Mouse (Mus musculus) embryonic facial prominence, embryonic 14.5 days (tissue): Measurements from ENCODE around the gene Gm36864. TPM values are rescaled to one million over a fixed set of nuclear protein-coding genes. Genes with fewer than 3 reads are reported as not detected.

ENCODE experiments used
- ATAC-seq: fragments of 200-750 bp; cut with Nextera tagmentation; 2 replicates; pipeline ENCODE4 v1.8.0; 2017; ENCODE audit warnings: low read depth, moderate number of reproducible peaks, moderate TSS enrichment
- DNase-seq: peaks from one replicate; pipeline ENCODE4 v3.0.0-alpha.2; 2015; ENCODE audit warnings: low spot score
- H3K27ac ChIP-seq: fragments of 300-500 bp; sonication (generic); replicated peaks from 2 replicates; pipeline ENCODE4 v1.5.1; 2014; ENCODE audit warnings: low read depth, mild to moderate bottlenecking, low read length, moderate library complexity
- H3K27me3 ChIP-seq: fragments of 300-500 bp; sonication (generic); replicated peaks from 2 replicates; pipeline ENCODE4 v1.6.1; 2014; ENCODE audit warnings: low read length; ENCODE audit not compliant: control insufficient read depth, insufficient read depth
- H3K36me3 ChIP-seq: fragments of 300-500 bp; sonication (generic); 2 replicates; pipeline ENCODE4 v1.6.1; 2014; ENCODE audit warnings: low read length, mixed read lengths; ENCODE audit not compliant: control insufficient read depth, insufficient read depth
- H3K4me1 ChIP-seq: fragments of 300-500 bp; sonication (generic); 2 replicates; pipeline ENCODE4 v1.6.1; 2014; ENCODE audit warnings: antibody characterized with exemption, low read length; ENCODE audit not compliant: control insufficient read depth, insufficient read depth
- H3K4me2 ChIP-seq: fragments of 300-500 bp; sonication (generic); 2 replicates; pipeline ENCODE4 v1.6.1; 2014; ENCODE audit warnings: low read depth, mild to moderate bottlenecking, low read length, moderate library complexity, mixed read lengths
- H3K4me3 ChIP-seq: fragments of 300-500 bp; sonication (generic); 2 replicates; pipeline ENCODE4 v1.5.1; 2014; ENCODE audit warnings: low read depth, mild to moderate bottlenecking, low read length
- H3K9ac ChIP-seq: fragments of 300-500 bp; sonication (generic); 2 replicates; pipeline ENCODE4 v1.6.1; 2014; ENCODE audit warnings: low read depth, mild to moderate bottlenecking, low read length, moderate library complexity, mixed read lengths
- H3K9me3 ChIP-seq: fragments of 300-500 bp; sonication (generic); 2 replicates; pipeline ENCODE4 v1.6.1; 2016; ENCODE audit warnings: low read length; ENCODE audit not compliant: control insufficient read depth
- WGBS: fragments of 180-500 bp; shearing (Covaris S2); extraction: QIAGEN DNeasy Blood & Tissue Kit; methylation state at CpG from one replicate; pipeline ENCODE4 v1.1.7; 2014; 5-methylcytosine and 5-hydroxymethylcytosine counted together
- polyA plus RNA-seq: library from polyadenylated mRNA; unstranded; fragments of >200 nt; fragmentation: Nextera tagmentation; extraction: Ambion mirVana; gene quantifications from 2 replicates; pipeline ENCODE4 v1.2.1, GENCODE M21; 2014

The Gm36864 gene
- polyA plus RNA-seq, 1 experiment from 2014 or later, result not detected

DNA sequence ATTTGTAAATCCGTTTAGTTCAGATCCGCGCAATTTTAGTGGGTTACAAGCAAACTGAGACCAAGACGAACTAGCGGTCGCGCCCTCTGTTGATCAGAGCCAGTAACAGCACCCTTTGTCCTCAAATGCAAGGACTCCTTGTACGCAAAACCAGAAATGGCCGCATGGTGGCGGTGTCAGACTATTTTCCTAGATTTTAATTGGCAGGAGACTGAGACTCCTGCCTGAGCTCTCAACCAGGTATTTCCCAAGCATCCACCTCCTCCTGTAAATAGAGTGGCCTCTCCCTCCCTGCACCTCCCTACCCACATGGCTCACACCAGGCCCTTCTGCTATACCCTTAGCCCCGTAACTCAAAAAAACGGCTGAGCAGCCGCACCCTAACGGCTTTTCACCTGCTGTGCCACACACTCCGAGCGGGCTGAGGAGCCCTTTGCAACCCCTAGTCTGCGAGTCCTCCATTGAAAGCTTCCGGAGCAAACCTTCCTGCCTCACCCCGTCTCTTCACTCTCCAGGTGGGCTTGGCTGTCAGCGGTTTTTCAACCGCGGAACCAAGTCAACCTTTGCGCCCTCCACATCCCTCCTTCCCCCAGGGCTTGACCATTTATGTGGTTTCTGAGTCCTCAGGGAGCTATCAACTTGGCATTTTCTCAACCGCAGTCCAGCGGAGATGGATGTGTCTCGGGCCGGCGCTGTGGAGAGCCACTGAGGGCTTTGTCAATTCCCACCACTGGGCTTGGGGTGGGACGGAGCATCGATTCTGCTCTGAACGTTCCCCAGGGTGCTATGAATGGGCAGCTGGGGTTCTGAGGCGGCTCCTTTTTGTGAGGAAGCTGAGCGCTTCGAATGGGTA lies 27.0 kb downstream of the Gm36864 start:
- Histone ChIP-seq H3K36me3 (no peaks in the 10 kb centered on the region), H3K9ac (no peak overlapping the region), H3K27ac (no peak overlapping the region), H3K4me2 (peak overlapping the region; percentile 40), H3K4me3 (no peak overlapping the region), H3K27me3 (peaks cover 12% of the 10 kb centered on the region; the same call in 1 of the 2 replicates), H3K4me1 (no peaks in the 10 kb centered on the region), H3K9me3 (no peaks in the 10 kb centered on the region)
- DNase-seq (peak; percentile 95), ATAC-seq (peak; percentile 67)
- 2% methylated on average over 34 of the region's 34 CpGs for whole genome bisulfite sequencing

GRCm38 (mm10) chr7:44268117-44268516 lies 32.1 kb downstream of the Gm36864 start:
- no peak for ATAC-seq
- H3K9me3 ChIP-seq, result no peaks in the 10 kb centered on the region

GRCm38 (mm10) chr7:44269397-44269796 lies 33.4 kb downstream of the Gm36864 start:
- H3K27me3 ChIP-seq, result peaks cover 6% of the 10 kb centered on the region; the same call in 1 of the 2 replicates

More at GRCm38 (mm10) chr7:44268117-44268516, 32.1 kb downstream of the Gm36864 start:
- H3K9ac ChIP-seq, result no peak overlapping the region
- DNase-seq, result no peak
- no peak overlapping the region for H3K4me2 ChIP-seq
- H3K4me1 ChIP-seq, result no peaks in the 10 kb centered on the region
- no peak overlapping the region for H3K4me3 ChIP-seq
- peaks cover 11% of the 10 kb centered on the region; the same call in 1 of the 2 replicates for H3K27me3 ChIP-seq
- 80% methylated on average over 11 of the region's 11 CpGs for WGBS
- no peaks in the 10 kb centered on the region for H3K36me3 ChIP-seq
- H3K27ac ChIP-seq, result no peak overlapping the region

GRCm38 (mm10) chr7:44271309-44271708 lies 35.3 kb downstream of the Gm36864 start:
- ATAC-seq (no peak), DNase-seq (no peak)
- no peak overlapping the region for H3K27ac ChIP-seq
- H3K9me3 ChIP-seq, result no peaks in the 10 kb centered on the region
- no peaks in the 10 kb centered on the region for H3K36me3 ChIP-seq
- no peak overlapping the region for H3K9ac ChIP-seq
- no peaks in the 10 kb centered on the region for H3K4me1 ChIP-seq
- peaks cover 8% of the 10 kb centered on the region; the same call in 1 of the 2 replicates for H3K27me3 ChIP-seq
- WGBS, result 64% methylated on average over 2 of the region's 2 CpGs
- H3K4me3 ChIP-seq, result no peak overlapping the region
- no peak overlapping the region for H3K4me2 ChIP-seq

More at GRCm38 (mm10) chr7:44269397-44269796, 33.4 kb downstream of the Gm36864 start:
- Histone ChIP-seq H3K9me3 (no peaks in the 10 kb centered on the region), H3K9ac (no peak overlapping the region), H3K36me3 (no peaks in the 10 kb centered on the region), H3K4me3 (no peak overlapping the region), H3K27ac (no peak overlapping the region), H3K4me2 (no peak overlapping the region), H3K4me1 (no peaks in the 10 kb centered on the region)
- no peak for ATAC-seq
- WGBS, result 84% methylated on average over 2 of the region's 2 CpGs
- DNase-seq, result no peak

DNA sequence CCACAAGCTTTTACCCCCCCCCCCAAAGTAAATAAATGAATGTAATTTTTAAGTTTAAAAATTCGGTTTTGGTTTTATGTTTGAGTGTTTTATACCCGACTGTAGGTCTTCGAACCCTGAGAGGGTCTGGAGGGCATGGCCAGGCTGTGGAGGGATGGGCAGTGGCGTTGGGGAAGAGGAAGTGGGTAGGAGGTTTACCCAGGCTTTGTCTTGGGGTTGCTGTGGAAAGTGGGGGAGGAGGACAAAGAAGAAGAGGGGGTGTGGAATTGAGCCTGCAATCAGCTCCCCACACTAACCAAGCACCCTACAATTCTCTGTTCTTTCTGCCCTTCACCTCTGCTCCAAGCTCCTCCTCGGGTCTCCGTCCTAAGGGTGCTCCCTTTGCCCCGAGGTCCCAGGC lies 36.6 kb downstream of the Gm36864 start:
- ATAC-seq, result no peak
- H3K9ac ChIP-seq, result no peak overlapping the region
- H3K4me1 ChIP-seq, result no peaks in the 10 kb centered on the region
- H3K4me3 ChIP-seq, result no peak overlapping the region
- H3K4me2 ChIP-seq, result no peak overlapping the region
- WGBS, result 88% methylated on average over 7 of the region's 7 CpGs
- DNase-seq, result no peak
- no peak overlapping the region for H3K27ac ChIP-seq
- no peaks in the 10 kb centered on the region for H3K9me3 ChIP-seq
- H3K36me3 ChIP-seq, result no peaks in the 10 kb centered on the region
- H3K27me3 ChIP-seq, result peaks cover 8% of the 10 kb centered on the region; the same call in 1 of the 2 replicates

- H3K4me2 ChIP-seq, result no peak overlapping the region
- peaks cover 8% of the 10 kb centered on the region; the same call in 1 of the 2 replicates for H3K27me3 ChIP-seq
- no peaks in the 10 kb centered on the region for H3K4me1 ChIP-seq
- H3K27ac ChIP-seq, result no peak overlapping the region
- H3K36me3 ChIP-seq, result no peaks in the 10 kb centered on the region
- DNase-seq (no peak), ATAC-seq (no peak)
- H3K9me3 ChIP-seq, result no peaks in the 10 kb centered on the region
- no peak overlapping the region for H3K4me3 ChIP-seq
- 65% methylated on average over 7 of the region's 7 CpGs for WGBS
- H3K9ac ChIP-seq, result no peak overlapping the region
Measured at GRCm38 (mm10) chr7:44273446-44273845, 37.5 kb downstream of the Gm36864 start.

GRCm38 (mm10) chr7:44274096-44274495 lies 38.1 kb downstream of the Gm36864 start:
- Histone ChIP-seq H3K36me3 (no peaks in the 10 kb centered on the region), H3K9me3 (no peaks in the 10 kb centered on the region), H3K27ac (no peak overlapping the region), H3K4me1 (no peaks in the 10 kb centered on the region), H3K27me3 (peaks cover 8% of the 10 kb centered on the region; the same call in 1 of the 2 replicates), H3K9ac (no peak overlapping the region), H3K4me2 (no peak overlapping the region), H3K4me3 (no peak overlapping the region)
- no peak for DNase-seq
- ATAC-seq, result no peak
- WGBS, result 28% methylated on average over 8 of the region's 11 CpGs

DNA sequence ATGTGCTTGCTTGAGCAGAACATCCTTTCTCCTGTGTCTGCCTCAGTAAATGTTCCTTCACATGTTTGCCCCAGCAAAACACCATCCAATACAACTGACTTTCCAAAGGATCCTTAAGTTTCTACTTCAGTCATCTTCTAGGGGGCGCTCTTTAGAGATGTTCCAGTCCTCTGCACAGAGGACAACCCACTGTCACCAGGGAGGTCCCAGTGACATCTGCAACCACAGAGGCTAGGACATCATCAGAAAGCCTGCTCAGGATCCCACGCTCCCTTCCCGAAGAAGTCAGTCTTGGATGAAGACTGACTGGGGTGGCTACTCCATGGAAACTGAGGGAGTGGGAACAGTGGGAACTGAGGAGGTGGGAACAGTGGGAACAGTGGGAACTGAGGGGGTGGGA lies 39.6 kb downstream of the Gm36864 start:
- Histone ChIP-seq H3K9ac (no peak overlapping the region), H3K9me3 (no peaks in the 10 kb centered on the region), H3K4me3 (no peak overlapping the region), H3K27me3 (peaks cover 8% of the 10 kb centered on the region; the same call in 1 of the 2 replicates), H3K36me3 (no peaks in the 10 kb centered on the region), H3K4me1 (no peaks in the 10 kb centered on the region), H3K27ac (no peak overlapping the region), H3K4me2 (no peak overlapping the region)
- WGBS, result 65% methylated on average over 3 of the region's 3 CpGs
- ATAC-seq, result no peak
- DNase-seq, result no peak
